Mouse (Mus musculus): ENCODE data around the gene Acp4.
"Not testable (repeated sequence)": the region's sequence is repeated elsewhere in the genome, so short reads cannot be mapped to it uniquely, and the experiment has no call there.

Gene Acp4

DNA sequence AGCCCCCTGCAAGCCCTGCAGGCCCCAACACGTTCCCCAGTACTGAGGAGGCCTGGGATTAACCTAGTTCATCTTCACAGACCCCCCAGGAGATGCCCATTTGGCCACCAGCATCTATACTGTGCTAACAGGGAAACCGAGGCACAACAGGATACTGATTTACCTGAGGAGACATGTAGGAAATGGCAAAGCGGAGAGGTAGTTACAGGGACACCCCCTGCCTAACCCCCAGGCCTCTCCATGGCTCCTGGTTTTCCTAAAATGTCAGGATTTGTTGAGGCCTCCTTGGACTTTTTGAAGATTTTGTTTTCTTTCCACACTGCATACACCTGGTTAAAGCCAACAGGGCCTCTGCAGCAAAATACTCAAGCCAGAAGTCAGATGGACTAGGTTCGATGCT lies at the start of gene Acp4:
Acp4 (minus strand) TSS at position 101 of the 400 bp plus-strand sequence.
- DNase-seq (ENCODE audit: inconsistent age in 2 of 2, low spot score in 1 of 2), result no peak

DNA sequence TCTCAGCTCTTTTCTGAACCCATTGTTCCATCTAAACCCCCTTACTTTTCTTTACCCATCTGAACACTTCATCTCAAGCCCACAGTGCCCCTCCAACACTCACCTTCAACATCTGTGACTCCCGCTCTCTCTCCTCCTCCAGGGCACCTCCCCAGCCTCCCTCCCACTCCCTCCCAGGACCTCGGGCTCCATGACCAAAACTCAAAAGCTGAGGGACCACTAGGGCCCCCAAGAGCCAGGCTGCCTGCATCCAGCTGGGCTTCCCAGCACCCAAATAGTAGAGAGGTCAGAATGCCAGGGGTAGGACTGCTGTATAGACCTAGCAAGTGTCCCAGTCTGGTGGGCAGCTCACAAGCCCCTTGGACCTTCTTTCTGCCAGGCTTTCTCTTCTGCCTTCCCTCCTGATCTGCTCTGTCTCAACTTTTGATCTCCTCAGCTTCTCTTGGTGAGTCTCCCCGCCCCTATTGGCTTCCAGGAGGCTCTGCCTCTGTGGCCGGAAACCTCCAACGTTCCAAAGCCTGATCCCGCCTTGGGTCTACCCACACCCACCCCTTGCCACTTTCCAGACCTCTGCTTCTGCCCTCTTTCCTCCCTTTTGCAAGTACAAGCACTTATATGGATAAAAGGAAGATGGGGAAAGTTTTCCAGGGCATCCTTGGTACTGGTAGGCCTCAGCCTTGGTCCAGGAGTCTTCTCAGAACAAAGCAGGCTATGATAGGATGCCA lies 49.5 kb upstream of the Acp4 start, which contains the start of gene Clec11a:
Clec11a (minus strand) TSS at position 387 of the 725 bp plus-strand sequence.
- DNase-seq (ENCODE audit: inconsistent age in 2 of 2, low spot score in 1 of 2), result peak; percentile 21 to 37

DNA sequence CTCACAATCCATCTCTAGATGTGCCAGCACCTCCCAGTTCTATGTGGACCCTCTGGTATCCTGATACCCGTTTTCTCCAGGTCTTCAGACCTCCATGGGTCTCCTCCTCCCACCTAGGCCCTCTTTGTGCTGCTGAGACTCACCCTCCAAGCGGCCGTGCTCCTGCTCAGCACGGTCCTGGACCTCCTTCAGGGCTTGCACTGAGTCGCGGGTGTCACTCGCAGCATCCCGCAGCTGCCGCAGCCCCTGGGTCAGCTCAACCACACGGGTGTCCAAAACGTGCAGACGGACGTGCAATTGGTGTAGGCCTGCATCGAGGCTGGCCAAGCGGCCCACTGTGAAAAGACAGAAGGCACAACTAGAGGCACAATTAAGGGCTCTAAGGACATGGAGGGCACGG lies 48.5 kb upstream of the Acp4 start:
- no peak for DNase-seq (ENCODE audit: inconsistent age in 2 of 2, low spot score in 1 of 2)

DNA sequence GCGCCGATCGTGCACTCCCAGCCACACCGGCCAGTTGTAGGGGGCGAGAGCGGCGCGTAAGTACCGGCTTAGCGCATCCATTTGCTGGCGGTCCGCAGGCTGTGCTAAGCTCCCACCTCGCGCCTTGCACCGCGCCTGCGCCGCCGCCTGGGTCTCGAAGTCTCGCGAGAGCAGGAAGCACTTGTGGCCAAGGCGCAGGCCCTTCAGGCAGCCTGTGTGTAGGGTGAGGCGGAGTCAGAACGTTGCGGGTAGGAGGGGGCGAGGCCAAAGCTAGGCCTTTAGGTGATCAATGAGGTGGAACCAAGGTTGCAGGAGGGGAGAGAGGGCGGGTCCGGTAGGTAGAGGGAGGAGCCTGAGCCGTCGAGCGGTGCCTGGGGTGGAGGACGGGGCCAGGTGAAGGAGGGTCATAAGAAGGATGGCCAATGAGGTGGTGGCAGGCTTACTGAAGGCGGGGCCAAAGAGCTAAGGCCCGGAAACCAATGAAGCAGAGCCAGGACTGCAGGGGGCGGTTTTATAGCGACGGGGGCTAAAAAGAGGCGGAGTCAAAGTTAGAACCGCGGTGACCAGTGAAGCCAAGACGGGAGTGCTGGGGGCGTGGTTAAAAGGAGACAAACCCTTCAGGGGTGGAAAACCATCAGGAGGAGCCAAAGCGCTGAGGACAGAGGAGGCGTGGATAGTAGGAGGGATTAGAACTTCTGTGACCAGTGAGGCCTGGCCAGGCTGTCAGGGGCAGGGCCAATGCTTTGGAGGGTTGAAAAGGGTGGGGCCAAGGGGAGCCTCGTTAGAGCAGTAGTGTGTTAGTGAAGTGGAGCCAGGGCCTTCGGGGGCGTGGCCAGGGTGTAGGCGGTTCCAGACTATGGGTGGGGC lies 47.8 kb upstream of the Acp4 start:
- peak; percentile 98 to 99 for DNase-seq (ENCODE audit: inconsistent age in 2 of 2, low spot score in 1 of 2)

DNA sequence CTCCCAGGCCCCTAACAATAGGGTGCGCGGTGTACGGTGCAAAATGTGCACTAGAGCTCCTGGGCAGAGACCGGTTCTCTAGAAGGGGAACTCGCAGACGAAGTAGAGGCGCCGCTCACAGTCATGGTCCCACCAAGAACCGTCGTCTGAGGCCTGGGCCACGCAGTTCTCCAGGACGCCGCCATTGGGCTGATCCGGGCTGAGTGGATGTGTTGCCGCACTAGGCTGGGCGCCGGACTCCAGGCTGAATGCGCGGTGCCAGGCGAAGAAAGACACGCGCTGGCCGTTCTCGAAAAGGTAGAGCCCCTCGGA lies 47.2 kb upstream of the Acp4 start:
- DNase-seq (ENCODE audit: inconsistent age in 2 of 2, low spot score in 1 of 2), result no peak

DNA sequence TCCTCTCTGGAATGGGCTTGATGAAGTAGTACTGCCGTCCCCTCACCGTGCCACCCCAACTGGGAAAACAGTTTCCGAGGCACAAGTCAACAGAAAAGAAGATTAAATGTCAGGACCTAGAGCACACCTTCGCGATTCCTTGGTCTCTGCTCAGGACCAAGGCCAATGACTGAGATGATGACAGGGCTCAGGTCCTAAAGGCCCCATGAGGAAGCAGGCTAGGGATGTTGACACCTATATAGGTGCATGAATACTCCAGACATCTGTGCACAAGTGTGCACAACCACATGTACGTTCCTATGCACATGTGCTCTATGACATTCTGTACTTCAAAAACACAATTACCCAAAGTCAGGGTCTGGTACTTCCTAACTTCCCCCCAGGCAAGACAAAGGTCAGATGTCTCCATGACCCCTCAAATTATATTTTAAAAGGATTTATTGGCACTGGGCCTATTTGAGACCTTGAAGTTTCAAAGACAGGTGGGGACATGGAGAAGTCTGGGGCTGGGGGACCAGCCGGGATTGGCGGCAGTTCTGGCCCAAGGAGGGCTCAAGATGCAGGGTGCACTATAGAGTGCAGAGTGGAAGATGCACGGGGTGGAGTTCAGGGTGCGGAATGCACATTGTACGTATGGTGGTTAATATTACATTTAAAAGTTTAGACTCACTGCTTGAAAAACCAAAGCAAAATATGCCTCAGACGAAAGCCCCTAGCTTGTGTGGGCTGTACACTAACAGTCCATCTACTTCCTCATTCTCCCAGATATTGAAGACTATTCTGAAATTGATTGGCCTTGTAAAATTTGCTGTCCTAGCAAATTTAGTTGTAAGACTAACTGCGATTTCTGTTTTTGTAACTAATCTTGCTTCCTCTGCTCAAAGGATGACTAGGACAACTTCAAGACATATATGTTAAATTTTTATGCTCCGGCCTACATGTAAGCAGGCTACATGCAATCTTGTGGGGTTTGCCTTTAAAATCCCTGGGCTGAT lies 46.5 kb upstream of the Acp4 start:
- DNase-seq (ENCODE audit: inconsistent age in 2 of 2, low spot score in 1 of 2), result peak; percentile 23 to 37

DNA sequence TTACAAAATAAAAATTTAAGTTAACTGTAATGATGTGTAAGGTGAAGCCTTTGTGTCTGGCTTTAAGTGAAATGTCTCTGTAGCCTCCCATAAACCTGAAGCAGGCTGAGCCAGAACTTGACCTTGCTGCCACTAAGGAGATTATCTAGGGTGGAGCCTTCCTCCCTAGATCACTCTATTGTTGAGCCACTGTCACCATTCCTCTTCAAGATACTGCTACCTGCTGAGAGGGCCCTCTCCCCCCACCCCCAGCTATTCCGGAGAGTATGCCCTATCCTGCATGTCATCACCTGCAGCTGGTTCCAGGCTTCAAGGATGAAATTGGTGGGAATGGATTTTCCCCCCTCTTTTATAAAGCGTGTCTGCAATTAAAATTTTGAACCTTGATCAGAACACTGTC lies 40.3 kb upstream of the Acp4 start:
- not testable (repeated sequence) for DNase-seq (ENCODE audit: inconsistent age in 2 of 2, low spot score in 1 of 2)

DNA sequence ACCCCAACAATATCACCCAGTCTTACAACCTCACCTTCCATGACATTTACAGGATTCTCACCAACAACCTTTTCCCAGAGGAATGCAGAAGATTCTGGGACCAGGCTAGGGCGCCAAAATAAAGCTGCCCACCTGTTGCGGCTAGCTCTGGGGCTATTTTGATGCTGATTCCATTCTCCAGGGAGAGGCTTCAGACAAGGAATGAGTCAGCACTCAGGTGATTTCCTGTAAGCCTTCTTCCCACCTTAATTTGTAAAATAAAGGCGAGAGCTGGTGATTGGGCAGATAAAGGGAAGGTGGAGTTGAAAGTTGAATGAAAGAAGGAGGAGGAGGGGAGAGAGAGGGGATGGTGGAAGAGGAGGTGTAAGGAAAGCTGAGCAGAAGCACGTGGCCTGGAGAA lies 34.2 kb upstream of the Acp4 start:
- DNase-seq (ENCODE audit: inconsistent age in 2 of 2, low spot score in 1 of 2), result no peak

DNA sequence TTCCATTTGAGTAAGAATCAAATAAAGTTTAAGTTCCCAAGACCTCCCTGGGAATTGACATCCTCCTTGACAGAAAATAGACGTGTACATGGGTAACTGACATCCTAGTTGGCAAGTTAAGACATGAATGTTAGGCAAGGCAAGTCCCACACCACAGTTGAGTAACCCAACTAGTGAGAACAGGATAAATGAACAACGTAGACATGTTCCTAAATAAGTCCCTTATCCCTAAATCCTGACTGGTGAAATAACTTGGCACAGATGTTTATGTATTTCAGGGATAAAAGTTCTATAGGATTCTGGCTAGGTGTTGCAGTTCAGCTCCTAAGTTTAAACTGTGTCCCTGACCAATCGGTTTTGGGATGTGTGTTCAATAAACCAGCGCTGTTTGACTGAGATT lies 33.8 kb upstream of the Acp4 start:
- no peak for DNase-seq (ENCODE audit: inconsistent age in 2 of 2, low spot score in 1 of 2)

DNA sequence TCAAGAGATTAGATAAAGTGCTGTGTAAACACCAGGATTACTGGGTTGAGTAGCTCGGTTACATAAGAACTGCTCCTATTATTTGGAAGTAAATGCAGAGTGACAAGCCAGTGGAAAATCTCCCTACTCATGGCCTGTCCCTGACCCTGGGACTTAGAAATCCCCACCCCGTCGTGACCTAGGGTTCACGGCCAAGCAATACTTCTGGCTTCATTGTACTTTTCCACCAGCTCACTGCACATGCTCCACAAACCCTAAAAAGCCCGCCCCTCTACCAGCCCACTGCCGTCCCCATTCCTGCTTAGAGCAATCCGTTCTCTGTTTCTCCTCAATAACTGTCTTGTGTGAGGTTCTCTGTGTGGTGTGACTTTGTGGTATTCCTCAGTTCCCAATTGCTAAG lies 30.6 kb upstream of the Acp4 start:
- DNase-seq (ENCODE audit: inconsistent age in 2 of 2, low spot score in 1 of 2), result peak; percentile 20 to 31

DNA sequence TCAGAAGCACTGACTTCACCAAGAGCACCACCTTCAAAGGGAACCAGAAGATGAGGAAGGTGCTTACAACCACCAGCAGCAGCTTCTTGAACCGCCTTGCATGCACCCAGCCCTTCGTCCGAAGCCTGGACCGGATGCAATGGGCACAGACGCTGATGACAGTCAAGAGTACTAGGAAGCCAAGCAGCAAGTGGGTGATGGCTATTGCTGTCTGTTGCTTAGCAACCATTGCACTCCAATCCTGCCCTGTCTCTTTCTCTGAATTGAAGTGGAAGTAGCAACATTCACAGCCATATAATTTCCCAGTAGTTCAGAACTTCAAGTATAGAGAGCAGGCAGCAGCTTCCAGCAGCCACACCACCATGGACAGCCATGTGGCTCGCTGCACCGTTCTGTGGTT lies 24.4 kb upstream of the Acp4 start:
- no peak for DNase-seq (ENCODE audit: inconsistent age in 2 of 2, low spot score in 1 of 2)

DNA sequence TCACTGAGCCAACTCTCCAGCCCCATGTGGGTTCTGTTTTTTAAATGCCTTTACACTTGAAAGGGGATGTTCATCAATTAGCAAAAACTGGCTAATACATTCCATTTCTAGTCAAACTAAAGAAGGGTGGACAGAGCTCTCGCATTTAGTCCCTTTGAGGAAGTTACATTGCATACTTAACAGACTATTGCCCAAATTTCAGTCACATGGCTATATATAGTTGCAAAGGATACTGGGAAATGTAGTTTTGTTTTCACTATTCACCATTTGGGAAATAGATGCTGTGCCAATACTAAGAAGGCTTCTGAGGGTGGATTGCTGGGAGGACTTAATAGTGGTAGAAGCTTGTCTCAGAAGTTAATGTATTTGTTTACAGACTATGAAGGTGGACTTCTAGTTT lies 23.8 kb upstream of the Acp4 start:
- no peak for DNase-seq (ENCODE audit: inconsistent age in 2 of 2, low spot score in 1 of 2)

DNA sequence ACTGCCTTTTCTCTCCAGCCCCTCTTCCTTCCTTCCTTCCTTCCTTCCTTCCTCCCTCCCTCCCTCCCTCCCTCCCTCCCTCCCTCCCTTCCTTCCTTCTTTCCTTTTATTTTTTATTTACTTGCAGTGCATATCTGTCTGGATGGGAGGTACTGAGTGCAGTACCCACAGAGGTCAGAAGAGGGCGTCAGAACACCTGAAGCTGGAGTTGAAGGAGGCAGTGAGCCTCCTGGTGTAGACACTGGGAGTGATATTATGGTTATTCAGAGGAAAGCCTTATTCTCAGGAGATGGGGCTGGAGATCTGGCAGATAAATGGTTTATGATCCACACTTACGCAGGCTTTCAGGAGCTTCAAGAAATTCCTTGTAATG lies 20.1 kb upstream of the Acp4 start:
- DNase-seq (ENCODE audit: inconsistent age in 2 of 2, low spot score in 1 of 2), result peak in 1 of 2 experiments; percentile 79

DNA sequence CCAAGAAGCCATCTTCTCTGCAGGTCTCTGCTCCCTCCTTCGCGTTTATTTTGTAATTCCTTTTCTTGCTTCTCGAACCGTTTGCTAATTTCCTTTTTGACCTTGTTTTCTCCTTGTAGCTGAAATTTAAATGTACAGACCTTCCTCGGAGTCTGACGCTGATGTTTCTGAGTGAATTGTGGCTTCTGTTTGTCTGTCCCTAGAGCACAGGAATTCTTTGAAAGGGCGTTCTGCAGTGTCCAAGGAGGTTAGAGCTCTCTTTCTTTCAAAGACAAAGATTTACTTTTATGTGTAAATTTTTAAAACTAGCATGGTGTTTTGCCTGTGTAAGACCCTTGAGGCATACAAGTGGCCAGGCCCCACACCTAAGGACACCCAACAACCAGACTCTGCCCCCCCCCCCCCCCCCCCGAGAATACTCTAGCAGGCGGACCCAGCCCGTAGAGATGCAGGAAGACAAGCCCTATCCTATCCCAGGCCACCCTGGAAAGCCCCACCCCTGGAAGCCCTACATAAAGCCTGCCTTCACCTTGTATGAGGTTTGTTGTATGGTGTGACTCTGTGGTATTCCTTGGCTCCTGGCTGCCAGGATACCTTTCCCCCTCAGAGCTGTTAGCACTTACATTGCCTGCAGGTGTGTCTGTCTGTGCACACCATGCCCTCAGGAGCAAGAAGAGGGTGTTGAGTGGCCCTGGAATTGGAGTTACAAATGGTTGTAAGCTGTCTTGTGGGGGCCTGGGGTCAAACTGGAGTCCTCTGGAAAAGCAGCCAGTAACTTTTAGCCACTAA lies 19.5 kb upstream of the Acp4 start:
- no peak for DNase-seq (ENCODE audit: inconsistent age in 2 of 2, low spot score in 1 of 2)

DNA sequence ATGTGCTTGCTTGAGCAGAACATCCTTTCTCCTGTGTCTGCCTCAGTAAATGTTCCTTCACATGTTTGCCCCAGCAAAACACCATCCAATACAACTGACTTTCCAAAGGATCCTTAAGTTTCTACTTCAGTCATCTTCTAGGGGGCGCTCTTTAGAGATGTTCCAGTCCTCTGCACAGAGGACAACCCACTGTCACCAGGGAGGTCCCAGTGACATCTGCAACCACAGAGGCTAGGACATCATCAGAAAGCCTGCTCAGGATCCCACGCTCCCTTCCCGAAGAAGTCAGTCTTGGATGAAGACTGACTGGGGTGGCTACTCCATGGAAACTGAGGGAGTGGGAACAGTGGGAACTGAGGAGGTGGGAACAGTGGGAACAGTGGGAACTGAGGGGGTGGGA lies 18.4 kb upstream of the Acp4 start:
- no peak for DNase-seq (ENCODE audit: inconsistent age in 2 of 2, low spot score in 1 of 2)

DNA sequence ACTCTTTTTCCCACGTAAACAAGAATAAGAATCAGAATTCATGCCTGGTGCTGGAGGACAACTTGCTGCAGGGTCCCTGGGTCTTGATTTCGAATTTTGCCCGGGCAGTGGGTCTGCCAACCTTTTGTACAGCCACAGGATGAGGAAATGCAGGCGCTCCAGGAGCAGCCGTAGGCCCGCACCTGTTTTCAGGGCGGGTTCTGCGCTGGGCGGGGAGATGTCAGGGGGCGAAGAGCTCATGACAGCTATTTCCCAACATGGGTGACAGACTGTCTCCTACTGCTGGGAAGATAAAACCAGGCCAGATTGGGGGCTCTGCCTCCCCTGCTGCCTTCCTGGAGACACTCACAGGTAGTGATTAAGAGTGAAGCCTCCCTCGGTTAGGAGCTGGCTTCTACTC lies 16.9 kb upstream of the Acp4 start:
- DNase-seq (ENCODE audit: inconsistent age in 2 of 2, low spot score in 1 of 2), result no peak

DNA sequence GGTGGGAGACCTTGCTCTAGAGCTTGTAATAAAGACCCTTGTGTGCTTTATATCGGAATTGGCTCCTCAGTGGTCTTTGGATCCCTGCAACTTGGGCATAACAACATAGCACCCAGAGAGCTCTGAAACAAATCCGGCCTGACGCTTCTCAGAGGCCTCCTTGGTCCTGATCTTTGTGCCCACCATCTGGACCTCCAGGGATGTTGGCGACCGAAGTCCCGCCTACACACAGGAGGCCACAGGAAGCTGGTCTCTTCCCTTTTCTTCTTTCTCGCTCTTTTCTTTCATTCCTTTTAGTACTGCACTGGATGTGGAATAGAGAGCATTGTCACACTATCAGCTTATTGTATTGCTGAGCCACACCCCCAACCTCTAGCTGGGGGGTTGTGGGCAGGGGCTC lies 16.3 kb upstream of the Acp4 start:
- no peak for DNase-seq (ENCODE audit: inconsistent age in 2 of 2, low spot score in 1 of 2)

DNA sequence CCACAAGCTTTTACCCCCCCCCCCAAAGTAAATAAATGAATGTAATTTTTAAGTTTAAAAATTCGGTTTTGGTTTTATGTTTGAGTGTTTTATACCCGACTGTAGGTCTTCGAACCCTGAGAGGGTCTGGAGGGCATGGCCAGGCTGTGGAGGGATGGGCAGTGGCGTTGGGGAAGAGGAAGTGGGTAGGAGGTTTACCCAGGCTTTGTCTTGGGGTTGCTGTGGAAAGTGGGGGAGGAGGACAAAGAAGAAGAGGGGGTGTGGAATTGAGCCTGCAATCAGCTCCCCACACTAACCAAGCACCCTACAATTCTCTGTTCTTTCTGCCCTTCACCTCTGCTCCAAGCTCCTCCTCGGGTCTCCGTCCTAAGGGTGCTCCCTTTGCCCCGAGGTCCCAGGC lies 15.4 kb upstream of the Acp4 start:
- no peak for DNase-seq (ENCODE audit: inconsistent age in 2 of 2, low spot score in 1 of 2)

DNA sequence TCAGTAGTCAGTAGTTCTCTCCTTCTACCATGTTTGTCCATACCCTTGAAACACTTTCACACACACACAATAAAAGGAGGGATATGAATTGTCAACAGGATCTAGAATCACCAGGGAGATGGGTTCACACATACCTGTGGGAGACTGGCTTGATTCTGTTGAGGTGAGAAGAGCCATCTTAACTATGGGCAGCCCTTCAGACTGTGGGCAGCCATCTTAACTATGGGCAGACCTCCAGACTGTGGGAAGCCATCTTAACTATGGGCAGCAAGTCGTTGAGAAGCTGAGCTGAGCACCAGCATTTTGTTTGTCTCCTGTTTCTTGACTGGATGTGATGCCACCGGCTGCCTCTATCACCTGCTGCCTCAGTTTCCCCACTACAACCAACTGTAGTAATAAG lies 14.1 kb upstream of the Acp4 start:
- DNase-seq (ENCODE audit: inconsistent age in 2 of 2, low spot score in 1 of 2), result peak in 1 of 2 experiments; percentile 31

DNA sequence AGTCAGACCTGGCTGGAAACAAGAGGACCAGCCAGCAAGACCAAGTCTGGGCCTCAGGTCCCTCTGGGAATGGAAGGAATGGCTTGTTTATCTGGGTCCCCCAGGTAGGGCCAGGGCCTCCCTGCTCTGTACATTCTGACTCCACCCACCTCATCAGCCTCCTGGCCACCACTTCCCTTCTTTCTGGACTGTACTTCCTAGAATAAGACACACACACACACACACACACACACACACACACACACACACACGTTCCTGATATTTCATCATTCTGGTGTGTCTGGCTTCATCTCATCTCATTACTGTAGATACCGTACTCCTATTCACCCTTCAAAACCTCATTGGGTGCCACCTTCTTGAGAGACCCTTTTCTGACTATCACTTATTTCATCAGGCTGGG lies 12.2 kb upstream of the Acp4 start:
- DNase-seq (ENCODE audit: inconsistent age in 2 of 2, low spot score in 1 of 2), result no peak

DNA sequence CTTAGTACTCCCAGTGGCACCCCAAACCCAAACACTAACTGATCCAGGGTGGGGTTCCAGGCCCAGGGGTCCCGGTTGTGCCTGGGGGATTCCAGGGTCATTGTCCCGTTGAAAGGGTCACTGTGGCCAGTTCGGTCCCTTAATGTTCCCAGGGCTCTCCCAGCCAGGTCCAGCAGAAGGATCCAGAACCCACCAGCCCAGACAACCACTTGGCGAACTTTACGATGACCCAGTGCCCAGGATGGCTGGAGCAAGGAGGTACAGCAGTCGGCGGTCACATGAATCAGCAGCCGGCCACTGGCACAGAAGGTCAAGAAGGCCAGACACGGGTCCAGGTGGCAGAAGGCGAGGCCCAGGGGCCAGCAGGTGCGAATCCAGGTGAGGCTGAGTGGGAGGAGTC lies 10.9 kb upstream of the Acp4 start:
- no peak for DNase-seq (ENCODE audit: inconsistent age in 2 of 2, low spot score in 1 of 2)

All from adrenal gland, adult (tissue).